Mouse (Mus musculus) olfactory bulb, adult 2 months (tissue): Measurements from ENCODE around the gene Efnb2. TPM values are rescaled to one million over a fixed set of nuclear protein-coding genes. Genes with fewer than 3 reads are reported as not detected.

Experiments
- H3K27ac ChIP-seq: fragments of 200-500 bp; 2 replicates; pipeline ENCODE4 v1.5.1; 2012; ENCODE audit warnings: low read depth, low read length; ENCODE audit not compliant: insufficient read depth
- H3K4me1 ChIP-seq: fragments of 200-500 bp; 2 replicates; pipeline ENCODE4 v1.6.1; 2012; ENCODE audit warnings: low read length; ENCODE audit not compliant: control insufficient read depth, insufficient read depth
- H3K4me3 ChIP-seq: fragments of 200-500 bp; 2 replicates; pipeline ENCODE4 v1.5.1; 2012; ENCODE audit warnings: mild to moderate bottlenecking, low read depth, low read length, moderate library complexity; ENCODE audit not compliant: insufficient read depth
- CTCF ChIP-seq: fragments of 200-500 bp; IDR thresholded peaks from 2 replicates; pipeline ENCODE4 v1.5.1; 2012; ENCODE audit warnings: low read depth, mild to moderate bottlenecking, low read length, moderate library complexity; ENCODE audit not compliant: insufficient read depth
- POLR2A ChIP-seq: fragments of 200-500 bp; IDR thresholded peaks from 2 replicates; pipeline ENCODE4 v1.6.1; 2012; ENCODE audit warnings: mild to moderate bottlenecking, low read depth, low read length, moderate library complexity; ENCODE audit not compliant: insufficient read depth
- WGBS: fragments of 180-500 bp; shearing (Covaris S2); methylation state at CpG from one replicate; pipeline ENCODE4 v1.1.7; 2018; 5-methylcytosine and 5-hydroxymethylcytosine counted together
- polyA plus RNA-seq: library from polyadenylated mRNA; stranded (reverse); fragments of >200 nt; gene quantifications from 2 replicates; pipeline ENCODE4 v1.2.4, GENCODE M21; 2012; ENCODE audit warnings: low replicate concordance; ENCODE audit not compliant: missing spikeins, insufficient read depth, insufficient read length

The Efnb2 gene
- polyA plus RNA-seq, 1 experiment = not detected

DNA sequence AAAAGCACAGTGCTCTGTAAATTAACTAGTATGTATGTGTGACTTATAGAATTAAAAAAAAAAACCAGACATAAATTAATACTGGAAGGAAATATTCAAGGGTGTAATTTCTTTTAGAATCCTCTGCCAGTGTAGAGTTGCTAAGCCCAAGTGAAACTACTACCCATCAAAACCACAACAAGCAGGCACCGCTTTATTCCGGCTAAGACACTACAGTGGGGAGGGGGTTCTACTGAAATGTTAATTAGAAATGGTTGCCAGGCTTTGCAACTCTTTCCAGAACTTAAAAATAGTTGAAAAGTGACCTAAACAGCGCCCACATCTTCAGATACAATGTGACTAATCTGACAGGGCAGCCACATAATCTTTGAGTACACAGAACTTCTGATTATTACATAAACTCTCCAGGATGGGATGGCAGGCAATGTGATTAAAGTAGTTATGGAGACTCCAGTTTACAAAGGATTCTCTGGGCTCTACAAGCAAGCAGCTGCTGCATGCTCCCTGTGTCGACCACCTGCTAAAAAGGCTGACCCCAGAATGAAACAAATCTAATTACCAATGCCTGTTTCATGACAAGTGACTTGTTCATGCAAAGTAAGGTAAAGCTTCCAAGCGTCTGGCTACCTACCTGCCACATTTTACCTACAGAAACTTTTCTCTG lies 3.2 kb downstream of the Efnb2 start:
- WGBS = 53% methylated on average over 5 of the region's 5 CpGs
- H3K27ac ChIP-seq = no peak overlapping the region; the same call in 1 of the 2 replicates
- peaks cover 9% of the 10 kb centered on the region for H3K4me1 ChIP-seq
- TF ChIP-seq POLR2A (no peak), CTCF (no peak)
- H3K4me3 ChIP-seq = no peak overlapping the region

DNA sequence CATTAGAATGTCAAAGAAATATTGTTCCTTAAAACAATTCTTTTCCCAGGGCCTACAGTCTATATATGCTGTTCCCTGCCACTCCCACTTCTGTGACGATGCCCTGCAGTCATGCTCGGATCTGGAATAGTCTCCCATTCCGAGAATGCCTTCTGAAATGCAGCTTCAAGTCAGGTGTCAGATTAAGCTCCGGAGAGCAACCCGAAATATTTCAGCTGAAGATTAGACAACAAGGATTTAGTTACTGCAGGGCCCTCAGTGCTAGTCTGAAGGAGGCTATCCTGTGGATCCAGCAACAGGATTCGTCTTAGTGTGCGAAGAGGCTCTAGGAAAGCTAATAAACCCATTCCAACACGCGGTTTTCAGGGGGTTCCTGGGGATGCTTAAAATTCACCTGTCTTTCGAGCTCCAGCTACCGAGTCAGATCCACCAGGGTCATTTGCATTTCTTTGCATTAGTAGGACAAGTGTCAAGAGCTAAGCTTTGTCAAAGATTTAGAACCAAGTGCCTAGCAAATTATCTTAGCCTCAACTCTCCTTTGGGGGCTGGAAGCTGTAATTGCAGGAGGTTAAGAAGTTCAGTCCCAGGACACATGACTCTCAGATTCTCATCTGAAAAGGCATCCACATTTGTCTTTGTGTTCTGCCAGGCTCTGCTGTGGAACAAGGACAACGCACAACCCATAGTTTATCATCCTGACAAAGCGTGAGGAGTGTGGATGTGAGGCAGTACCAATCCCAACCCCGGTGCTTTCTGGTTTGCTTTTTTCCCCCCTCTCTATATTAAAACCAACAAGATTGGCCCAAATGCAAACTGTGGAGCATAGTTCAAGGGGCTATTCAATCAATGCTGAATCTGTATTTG lies 4.2 kb downstream of the Efnb2 start:
- H3K27ac ChIP-seq = no peak overlapping the region; the same call in 1 of the 2 replicates
- peaks cover 9% of the 10 kb centered on the region for H3K4me1 ChIP-seq
- H3K4me3 ChIP-seq = no peak overlapping the region
- WGBS = 48% methylated on average over 14 of the region's 14 CpGs
- no peak for TF ChIP-seq POLR2A
- no peak for TF ChIP-seq CTCF

DNA sequence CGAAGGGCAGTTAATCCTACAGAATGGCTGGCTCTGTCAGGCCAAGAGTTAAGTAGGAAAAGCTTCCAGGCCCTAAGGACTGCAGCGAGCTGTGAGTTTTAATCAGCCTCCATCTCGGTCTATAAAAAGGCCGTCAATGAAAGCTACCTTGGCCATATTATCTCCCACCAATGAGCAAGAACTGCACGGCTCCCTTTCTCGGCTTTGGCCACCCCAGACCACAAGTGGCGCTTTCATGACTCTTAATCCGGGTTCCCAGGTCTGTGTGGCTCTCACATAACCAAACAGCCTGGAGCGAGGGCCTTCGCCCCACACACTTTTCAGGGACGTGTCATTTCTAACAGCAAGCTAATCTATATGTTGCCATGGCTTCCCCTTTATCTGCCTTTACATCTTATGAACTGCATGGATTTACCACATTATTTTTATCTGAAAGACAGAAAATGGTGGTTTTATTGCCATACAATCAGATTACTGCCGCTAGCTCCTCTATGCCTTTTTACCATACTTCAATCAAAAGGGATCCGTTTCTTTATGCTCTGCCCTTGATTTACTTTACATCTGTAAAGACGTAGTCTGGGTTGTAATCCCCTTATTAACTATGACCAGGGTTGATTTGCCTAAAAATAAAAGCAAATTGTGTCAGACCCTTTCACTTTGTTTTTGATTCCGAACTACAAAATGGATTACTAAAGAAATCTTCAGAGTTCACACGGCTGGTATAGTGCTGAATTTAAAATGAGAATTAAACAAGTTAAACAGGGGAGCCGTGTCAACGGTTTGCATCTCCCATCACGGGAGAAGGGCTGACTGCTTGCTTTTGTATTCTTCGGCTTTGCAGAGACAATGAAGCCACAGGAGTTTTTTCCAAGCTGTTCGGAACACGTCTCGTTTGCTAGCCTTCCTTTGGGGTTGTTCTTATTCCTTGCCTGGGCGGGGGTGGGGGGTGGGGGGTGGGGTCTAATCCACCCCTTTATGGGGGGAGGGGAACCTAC lies 5.4 kb downstream of the Efnb2 start:
- WGBS = 57% methylated on average over 24 of the region's 24 CpGs
- TF ChIP-seq CTCF (no peak), POLR2A (no peak)
- peaks cover 9% of the 10 kb centered on the region for H3K4me1 ChIP-seq
- H3K27ac ChIP-seq = no peak overlapping the region
- no peak overlapping the region for H3K4me3 ChIP-seq

DNA sequence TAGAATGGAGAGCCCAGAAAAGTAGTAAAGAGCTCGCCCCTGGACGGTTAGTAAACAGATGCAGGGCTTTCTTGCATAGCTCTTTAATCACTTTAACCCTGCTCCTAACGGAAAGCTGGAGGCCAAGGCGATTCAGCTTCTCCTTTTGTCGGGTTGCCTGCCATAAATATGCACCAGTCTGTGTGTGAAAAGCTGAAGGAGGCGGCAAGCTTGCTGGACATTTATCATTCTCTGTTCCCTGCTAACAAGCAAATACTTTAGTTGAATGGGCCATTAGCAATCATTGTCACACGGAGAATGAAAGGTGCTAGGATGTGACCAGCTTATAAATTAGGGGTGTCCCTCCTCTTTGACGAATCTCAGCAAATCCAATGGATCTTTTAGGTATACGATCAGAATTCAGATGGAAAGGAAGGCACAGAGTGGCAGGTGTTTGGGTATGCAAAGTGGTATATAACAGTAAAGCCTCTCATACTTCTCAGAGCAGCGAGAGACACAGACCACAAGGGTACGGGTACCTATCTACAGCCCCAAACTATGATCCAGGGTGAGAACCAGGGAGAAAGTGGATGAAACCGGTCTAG lies 7.0 kb downstream of the Efnb2 start:
- Histone ChIP-seq H3K4me3 (no peak overlapping the region), H3K4me1 (peaks cover 14% of the 10 kb centered on the region), H3K27ac (no peak overlapping the region)

DNA sequence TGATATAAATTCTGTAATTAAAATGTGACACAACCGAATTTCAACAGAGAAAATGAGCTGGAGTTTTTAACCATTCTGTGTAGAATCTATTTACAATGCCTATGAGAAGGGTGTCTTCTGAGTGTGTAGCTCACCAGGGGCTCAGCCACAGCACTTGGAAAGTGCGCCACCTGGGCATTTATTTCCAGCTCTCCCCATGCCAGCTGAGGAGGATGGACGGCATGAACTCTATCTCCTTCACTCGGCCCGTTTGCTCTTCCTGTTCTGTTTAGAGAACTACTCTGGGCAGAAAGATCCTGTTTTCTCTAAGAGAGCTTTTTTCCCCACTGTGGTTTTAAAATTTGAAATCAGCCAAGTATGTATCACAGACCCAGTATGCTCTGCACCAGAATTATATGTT lies 7.7 kb downstream of the Efnb2 start:
- WGBS = 54% methylated on average over 5 of the region's 5 CpGs
- no peak overlapping the region for H3K27ac ChIP-seq
- no peak for TF ChIP-seq POLR2A
- no peak for TF ChIP-seq CTCF
- H3K4me3 ChIP-seq = no peak overlapping the region
- H3K4me1 ChIP-seq = peaks cover 14% of the 10 kb centered on the region

More for the DNA sequence above, 7.0 kb downstream of the Efnb2 start:
- TF ChIP-seq POLR2A (no peak), CTCF (no peak)
- 59% methylated on average over 12 of the region's 12 CpGs for WGBS

DNA sequence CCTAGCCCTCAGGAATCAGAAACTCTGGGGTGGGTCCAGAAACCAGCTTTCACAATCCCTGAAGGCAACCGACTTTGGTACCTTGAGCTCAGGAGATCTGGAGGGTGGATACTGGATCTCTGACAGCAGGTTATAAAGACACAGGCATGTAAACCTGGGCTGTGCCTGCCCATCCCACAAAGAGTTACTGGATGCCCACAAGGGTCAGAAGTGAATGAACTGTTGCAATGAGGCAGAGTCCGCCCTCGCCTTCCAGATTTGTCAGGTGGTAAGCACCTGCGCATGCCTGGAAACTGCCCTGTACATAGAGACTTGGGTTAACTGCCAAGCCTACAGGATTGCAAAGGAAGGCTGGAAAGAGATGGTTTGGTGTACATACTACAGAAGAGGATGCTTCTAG lies 8.7 kb downstream of the Efnb2 start:
- WGBS = 87% methylated on average over 4 of the region's 4 CpGs
- TF ChIP-seq POLR2A (no peak), CTCF (no peak)
- Histone ChIP-seq H3K4me1 (peaks cover 17% of the 10 kb centered on the region), H3K27ac (no peak overlapping the region), H3K4me3 (no peak overlapping the region)

DNA sequence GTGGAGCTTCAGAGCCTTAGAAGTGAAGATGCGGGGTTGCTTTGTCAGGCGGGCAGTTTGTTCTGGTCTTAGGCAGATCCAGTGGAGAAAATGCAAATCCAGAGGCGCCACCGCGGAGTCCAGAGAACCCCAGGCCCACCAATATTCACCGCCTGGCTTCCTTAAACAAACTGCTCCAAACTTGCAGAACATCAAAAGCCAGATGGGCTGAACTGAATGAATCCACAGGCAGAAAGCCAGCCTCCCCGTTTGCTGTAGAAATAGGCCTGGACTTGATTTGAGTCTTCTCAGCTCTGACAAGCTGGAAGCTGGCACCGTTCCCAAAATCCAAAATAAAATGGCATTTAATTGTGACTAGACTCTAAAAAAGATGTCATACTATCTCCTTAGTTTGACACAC lies 11.1 kb downstream of the Efnb2 start:
- no peak overlapping the region for H3K4me3 ChIP-seq
- 60% methylated on average over 8 of the region's 8 CpGs for WGBS
- H3K27ac ChIP-seq = no peak overlapping the region
- no peak for TF ChIP-seq POLR2A
- no peak for TF ChIP-seq CTCF
- peaks cover 12% of the 10 kb centered on the region for H3K4me1 ChIP-seq

DNA sequence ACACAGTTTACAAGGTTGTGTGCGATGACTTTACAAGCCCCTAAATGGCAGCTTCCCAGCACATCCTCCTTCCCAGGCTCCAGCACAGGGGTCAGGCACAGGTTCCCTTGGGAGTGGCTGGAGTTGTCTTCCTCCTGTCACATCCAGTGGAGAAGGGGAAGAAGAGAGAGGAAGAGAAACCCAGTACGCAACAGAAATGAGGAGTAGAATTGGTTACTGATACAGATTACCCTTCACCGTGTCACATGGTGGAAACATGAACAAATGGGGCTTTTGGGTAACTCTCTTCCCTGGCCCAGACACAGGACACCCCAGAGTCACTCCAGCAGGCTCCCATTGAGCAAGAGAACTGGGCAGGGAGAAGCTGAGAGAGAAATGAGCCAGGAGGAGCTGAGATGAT lies 11.5 kb downstream of the Efnb2 start:
- H3K27ac ChIP-seq = no peak overlapping the region
- no peak overlapping the region for H3K4me3 ChIP-seq

More for the DNA sequence above, 11.5 kb downstream of the Efnb2 start:
- WGBS = 85% methylated on average over 3 of the region's 3 CpGs
- TF ChIP-seq POLR2A (no peak), CTCF (no peak)
- peaks cover 12% of the 10 kb centered on the region for H3K4me1 ChIP-seq
